Mouse (Mus musculus) hindbrain, embryonic 11.5 days (tissue): ENCODE data around the gene Cmtm6. TPM values are rescaled to one million over a fixed set of nuclear protein-coding genes. Genes with fewer than 3 reads are reported as not detected.
A peak's percentile ranks its signal among the peaks of the same experiment; 100 is the strongest.

Experiments
- ATAC-seq: fragments of 200-750 bp; cut with Nextera tagmentation; 2 replicates; pipeline ENCODE4 v1.8.0; 2017; ENCODE audit warnings: mild to moderate bottlenecking, moderate TSS enrichment, moderate library complexity; ENCODE audit not compliant: low FRiP score
- DNase-seq: peaks from one replicate; pipeline ENCODE4 v3.0.0-alpha.2; 2015; ENCODE audit warnings: low spot score
- H3K27ac ChIP-seq: fragments of 300-500 bp; sonication (generic); 2 replicates; pipeline ENCODE4 v1.5.1; 2014; ENCODE audit warnings: mild to moderate bottlenecking, low read depth, low read length
- H3K27me3 ChIP-seq: fragments of 300-500 bp; sonication (generic); 2 replicates; pipeline ENCODE4 v1.6.1; 2014; ENCODE audit warnings: mild to moderate bottlenecking, low read length, moderate library complexity, mixed read lengths; ENCODE audit not compliant: control insufficient read depth, insufficient read depth
- H3K36me3 ChIP-seq: fragments of 300-500 bp; sonication (generic); 2 replicates; pipeline ENCODE4 v1.6.1; 2014; ENCODE audit warnings: mild to moderate bottlenecking, low read length, moderate library complexity, mixed read lengths; ENCODE audit not compliant: control insufficient read depth, insufficient read depth
- H3K4me1 ChIP-seq: fragments of 300-500 bp; sonication (generic); replicated peaks from 2 replicates; pipeline ENCODE4 v1.6.1; 2014; ENCODE audit warnings: low read length, mixed read lengths; ENCODE audit not compliant: control insufficient read depth, insufficient read depth
- H3K4me2 ChIP-seq: fragments of 300-500 bp; sonication (generic); replicated peaks from 2 replicates; pipeline ENCODE4 v1.6.1; 2014; ENCODE audit warnings: mild to moderate bottlenecking, low read depth, low read length
- H3K4me3 ChIP-seq: fragments of 300-500 bp; sonication (generic); 2 replicates; pipeline ENCODE4 v1.5.1; 2014; ENCODE audit warnings: low read depth, low read length
- H3K9ac ChIP-seq: fragments of 300-500 bp; sonication (generic); 2 replicates; pipeline ENCODE4 v1.6.1; 2014; ENCODE audit warnings: low read depth, low read length
- H3K9me3 ChIP-seq: fragments of 300-500 bp; sonication (generic); 2 replicates; pipeline ENCODE4 v1.6.1; 2016; ENCODE audit warnings: low read length; ENCODE audit not compliant: control insufficient read depth
- WGBS: fragments of 180-500 bp; shearing (Covaris S2); extraction: QIAGEN DNeasy Blood & Tissue Kit; methylation state at CpG from one replicate; pipeline ENCODE4 v1.1.7; 2014; 5-methylcytosine and 5-hydroxymethylcytosine counted together
- polyA plus RNA-seq: library from polyadenylated mRNA; unstranded; fragments of >200 nt; fragmentation: Nextera tagmentation; extraction: Ambion mirVana; gene quantifications from 2 replicates; pipeline ENCODE4 v1.2.1, GENCODE M21; 2014

The Cmtm6 gene
- polyA plus RNA-seq, 1 experiment from 2014 or later = 22.7 TPM

- H3K4me2 ChIP-seq = no peak overlapping the region
- H3K9ac ChIP-seq = no peak overlapping the region
- no peaks in the 10 kb centered on the region for H3K4me1 ChIP-seq
- ATAC-seq (no peak), DNase-seq (no peak)
- H3K27ac ChIP-seq = no peak overlapping the region
- WGBS = 85% methylated on average over 7 of the region's 7 CpGs
- no peaks in the 10 kb centered on the region for H3K9me3 ChIP-seq
- no peak overlapping the region for H3K4me3 ChIP-seq
- H3K36me3 ChIP-seq = no peaks in the 10 kb centered on the region
- H3K27me3 ChIP-seq = no peaks in the 10 kb centered on the region
These were observed 27.4 kb downstream of the Cmtm6 start for GRCm38 (mm10) chr9:114758272-114758671.

GRCm38 (mm10) chr9:114758801-114759200, 27.9 kb downstream of the Cmtm6 start:
- no peaks in the 10 kb centered on the region for H3K36me3 ChIP-seq
- DNase-seq = no peak
- no peak overlapping the region for H3K4me3 ChIP-seq
- no peak overlapping the region for H3K4me2 ChIP-seq
- ATAC-seq = no peak
- H3K4me1 ChIP-seq = no peaks in the 10 kb centered on the region
- no peak overlapping the region for H3K9ac ChIP-seq
- no peak overlapping the region for H3K27ac ChIP-seq
- no peaks in the 10 kb centered on the region for H3K9me3 ChIP-seq
- H3K27me3 ChIP-seq = no peaks in the 10 kb centered on the region
- WGBS = 95% methylated on average over 5 of the region's 5 CpGs

GRCm38 (mm10) chr9:114759886-114760285, 29.0 kb downstream of the Cmtm6 start:
- H3K27ac ChIP-seq = no peak overlapping the region
- no peaks in the 10 kb centered on the region for H3K4me1 ChIP-seq
- DNase-seq (no peak), ATAC-seq (0 out of 2 replicates have a peak, but pooled peaks have one; percentile 27)
- WGBS = 83% methylated on average over 4 of the region's 4 CpGs
- no peak overlapping the region for H3K9ac ChIP-seq
- no peaks in the 10 kb centered on the region for H3K9me3 ChIP-seq
- no peak overlapping the region for H3K4me3 ChIP-seq
- no peaks in the 10 kb centered on the region for H3K27me3 ChIP-seq
- no peaks in the 10 kb centered on the region for H3K36me3 ChIP-seq
- no peak overlapping the region for H3K4me2 ChIP-seq

GRCm38 (mm10) chr9:114760353-114760752, 29.4 kb downstream of the Cmtm6 start:
- H3K4me3 ChIP-seq = no peak overlapping the region
- H3K9ac ChIP-seq = no peak overlapping the region
- no peaks in the 10 kb centered on the region for H3K36me3 ChIP-seq
- H3K27ac ChIP-seq = no peak overlapping the region
- 88% methylated on average over 5 of the region's 5 CpGs for WGBS
- DNase-seq (no peak), ATAC-seq (no peak)
- no peaks in the 10 kb centered on the region for H3K9me3 ChIP-seq
- H3K27me3 ChIP-seq = no peaks in the 10 kb centered on the region
- no peaks in the 10 kb centered on the region for H3K4me1 ChIP-seq
- H3K4me2 ChIP-seq = no peak overlapping the region

- Histone ChIP-seq H3K9ac (no peak overlapping the region), H3K36me3 (no peaks in the 10 kb centered on the region), H3K27me3 (no peaks in the 10 kb centered on the region), H3K4me3 (no peak overlapping the region), H3K4me2 (no peak overlapping the region), H3K9me3 (no peaks in the 10 kb centered on the region), H3K27ac (no peak overlapping the region), H3K4me1 (no peaks in the 10 kb centered on the region)
- 77% methylated on average over 11 of the region's 11 CpGs for whole genome bisulfite sequencing
- no peak for DNase-seq
- no peak for ATAC-seq
These were observed 30.9 kb downstream of the Cmtm6 start for GRCm38 (mm10) chr9:114761848-114762247.

- no peaks in the 10 kb centered on the region; the same call in 1 of the 2 replicates for H3K4me1 ChIP-seq
- no peak overlapping the region for H3K9ac ChIP-seq
- no peak overlapping the region for H3K4me2 ChIP-seq
- DNase-seq = peak; percentile 71
- no peaks in the 10 kb centered on the region for H3K27me3 ChIP-seq
- 62% methylated on average over 13 of the region's 13 CpGs for WGBS
- ATAC-seq = no peak
- H3K9me3 ChIP-seq = no peaks in the 10 kb centered on the region
- no peaks in the 10 kb centered on the region for H3K36me3 ChIP-seq
- no peak overlapping the region for H3K27ac ChIP-seq
- no peak overlapping the region for H3K4me3 ChIP-seq
These were observed 32.4 kb downstream of the Cmtm6 start for GRCm38 (mm10) chr9:114763341-114763740.

GRCm38 (mm10) chr9:114767030-114767429, 36.1 kb downstream of the Cmtm6 start:
- WGBS = 74% methylated on average over 13 of the region's 13 CpGs
- Histone ChIP-seq H3K4me2 (no peak overlapping the region), H3K9me3 (no peaks in the 10 kb centered on the region), H3K4me3 (no peak overlapping the region), H3K27ac (no peak overlapping the region), H3K36me3 (no peaks in the 10 kb centered on the region), H3K4me1 (no peaks in the 10 kb centered on the region; the same call in 1 of the 2 replicates), H3K27me3 (no peaks in the 10 kb centered on the region), H3K9ac (no peak overlapping the region)
- ATAC-seq = no peak
- DNase-seq = no peak

GRCm38 (mm10) chr9:114767507-114767906, 36.6 kb downstream of the Cmtm6 start:
- DNase-seq = no peak

GRCm38 (mm10) chr9:114768066-114768465, 37.1 kb downstream of the Cmtm6 start:
- Histone ChIP-seq H3K27me3 (no peaks in the 10 kb centered on the region), H3K9ac (no peak overlapping the region), H3K27ac (peak overlapping the region; percentile 58; the same call in 1 of the 2 replicates), H3K4me1 (no peaks in the 10 kb centered on the region; the same call in 1 of the 2 replicates), H3K9me3 (no peaks in the 10 kb centered on the region), H3K4me3 (no peak overlapping the region), H3K4me2 (no peak overlapping the region), H3K36me3 (no peaks in the 10 kb centered on the region)
- no peak for ATAC-seq
- WGBS = 46% methylated on average over 10 of the region's 10 CpGs
- peak; percentile 19 for DNase-seq

More at GRCm38 (mm10) chr9:114767507-114767906, 36.6 kb downstream of the Cmtm6 start:
- Histone ChIP-seq H3K4me1 (no peaks in the 10 kb centered on the region; the same call in 1 of the 2 replicates), H3K4me3 (no peak overlapping the region), H3K9ac (no peak overlapping the region), H3K9me3 (no peaks in the 10 kb centered on the region), H3K27ac (peak overlapping the region; percentile 58; the same call in 1 of the 2 replicates), H3K4me2 (no peak overlapping the region), H3K27me3 (no peaks in the 10 kb centered on the region), H3K36me3 (no peaks in the 10 kb centered on the region)
- 63% methylated on average over 2 of the region's 2 CpGs for WGBS
- ATAC-seq = no peak
